Mouse (Mus musculus) hindbrain, postnatal 0 days (tissue): ENCODE measurements around the gene Ltb4r1. TPM values are rescaled to one million over a fixed set of nuclear protein-coding genes. Genes with fewer than 3 reads are reported as not detected.
"Not testable (repeated sequence)": the region's sequence is repeated elsewhere in the genome, so short reads cannot be mapped to it uniquely, and the experiment has no call there.

Experiments used
- ATAC-seq: fragments of 200-750 bp; cut with Nextera tagmentation; 2 replicates; pipeline ENCODE4 v1.8.0; 2017; ENCODE audit warnings: mild to moderate bottlenecking, moderate TSS enrichment, moderate library complexity
- DNase-seq: peaks from one replicate; pipeline ENCODE4 v3.0.0-alpha.2; 2015; ENCODE audit warnings: low spot score
- H3K27ac ChIP-seq: fragments of 300-500 bp; sonication (generic); 2 replicates; pipeline ENCODE4 v1.5.1; 2014; ENCODE audit warnings: mild to moderate bottlenecking
- H3K27me3 ChIP-seq: fragments of 300-500 bp; sonication (generic); 2 replicates; pipeline ENCODE4 v1.6.1; 2014; ENCODE audit warnings: low read length, mixed read lengths; ENCODE audit not compliant: insufficient read depth
- H3K36me3 ChIP-seq: fragments of 300-500 bp; sonication (generic); 2 replicates; pipeline ENCODE4 v1.6.1; 2014; ENCODE audit warnings: low read length, mixed read lengths; ENCODE audit not compliant: insufficient read depth
- H3K4me1 ChIP-seq: fragments of 300-500 bp; sonication (generic); 2 replicates; pipeline ENCODE4 v1.6.1; 2014; ENCODE audit warnings: antibody characterized with exemption, low read length, mixed read lengths; ENCODE audit not compliant: insufficient read depth
- H3K4me2 ChIP-seq: fragments of 300-500 bp; sonication (generic); 2 replicates; pipeline ENCODE4 v1.6.1; 2014; ENCODE audit warnings: low read depth, mild to moderate bottlenecking, low read length, moderate library complexity, mixed read lengths
- H3K4me3 ChIP-seq: fragments of 300-500 bp; sonication (generic); 2 replicates; pipeline ENCODE4 v1.5.1; 2014; ENCODE audit warnings: low read length
- H3K9ac ChIP-seq: fragments of 300-500 bp; sonication (generic); replicated peaks from 2 replicates; pipeline ENCODE4 v1.6.1; 2014; ENCODE audit warnings: mild to moderate bottlenecking, low read length, moderate library complexity, mixed read lengths
- H3K9me3 ChIP-seq: fragments of 300-500 bp; sonication (generic); 2 replicates; pipeline ENCODE4 v1.6.1; 2016; ENCODE audit warnings: low read length, mixed read lengths
- CTCF ChIP-seq: IDR thresholded peaks from 2 replicates; pipeline ENCODE4 v1.5.1; 2016; ENCODE audit warnings: antibody characterized with exemption, control low read depth, low read depth
- WGBS: fragments of 180-500 bp; shearing (Covaris S2); extraction: QIAGEN DNeasy Blood & Tissue Kit; methylation state at CpG from one replicate; pipeline ENCODE4 v1.1.7; 2014; 5-methylcytosine and 5-hydroxymethylcytosine counted together
- polyA plus RNA-seq: library from polyadenylated mRNA; unstranded; fragments of >200 nt; fragmentation: Nextera tagmentation; extraction: Ambion mirVana; gene quantifications from 2 replicates; pipeline ENCODE4 v1.2.1, GENCODE M21; 2015
- total RNA-seq: library from RNA; depleted of rRNA; stranded (reverse); fragments of >200 nt; gene quantifications from 2 replicates; pipeline ENCODE4 v1.2.3, GENCODE M21; 2014

Gene Ltb4r1
- total and polyA plus RNA-seq, 2 experiments from 2014 or later: 0.52 to 0.64 TPM

DNA sequence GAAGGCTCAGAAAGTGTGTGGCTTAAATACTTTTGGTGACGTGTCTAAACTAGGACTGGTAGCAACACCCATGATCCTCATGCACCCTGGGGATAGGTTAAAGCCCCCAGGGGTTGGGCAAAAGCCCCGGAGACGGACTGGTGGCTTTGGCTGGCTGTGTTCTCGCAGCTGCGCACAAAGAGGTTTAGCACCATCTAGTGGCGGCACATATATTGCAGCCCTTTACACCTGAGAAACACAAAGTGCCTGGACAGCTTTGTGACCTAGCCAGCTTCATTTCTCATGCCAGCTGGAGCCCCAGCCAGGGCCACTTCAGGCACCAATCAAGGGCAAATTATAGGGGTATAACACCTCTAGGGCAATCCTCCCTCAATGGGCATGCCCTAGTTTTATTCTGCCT, 5.6 kb upstream of the Ltb4r1 start:
- peak; percentile 84 for TF ChIP-seq CTCF

GRCm38 (mm10) chr14:55761163-55761562, 4.6 kb upstream of the Ltb4r1 start, which contains the start of gene Ltb4r2:
Gene Ltb4r2, plus strand, starts transcription at chr14:55761428.
- Histone ChIP-seq H3K4me1 (peaks cover 7% of the 10 kb centered on the region; the same call in 1 of the 2 replicates), H3K36me3 (no peaks in the 10 kb centered on the region), H3K9ac (peak within 1 kb of the TSS; percentile 65), H3K27me3 (peaks cover 6% of the 10 kb centered on the region), H3K4me3 (peak within 1 kb of the TSS; percentile 47), H3K9me3 (no peaks in the 10 kb centered on the region), H3K27ac (peak within 1 kb of the TSS; percentile 65), H3K4me2 (peak within 1 kb of the TSS; percentile 86)
- WGBS: 82% methylated on average over 6 of the region's 6 CpGs
- no peak for DNase-seq
- no peak for TF ChIP-seq CTCF
- no peak for ATAC-seq

More for the DNA sequence above, 5.6 kb upstream of the Ltb4r1 start:
- not testable (repeated sequence) for H3K4me3 ChIP-seq, H3K36me3 ChIP-seq, H3K4me1 ChIP-seq, H3K27ac ChIP-seq, H3K27me3 ChIP-seq, H3K9ac ChIP-seq, H3K9me3 ChIP-seq
- peak; percentile 6; the same call in 1 of the 2 replicates for ATAC-seq
- peak overlapping the region; percentile 37 for H3K4me2 ChIP-seq
- DNase-seq: peak; percentile 86
- 6% methylated on average over 6 of the region's 6 CpGs for WGBS

GRCm38 (mm10) chr14:55762001-55762821, 3.6 kb upstream of the Ltb4r1 start:
- Histone ChIP-seq H3K27me3 (peaks cover 6% of the 10 kb centered on the region), H3K9ac (peak overlapping the region; percentile 65), H3K27ac (peak overlapping the region; percentile 65), H3K4me1 (peaks cover 7% of the 10 kb centered on the region; the same call in 1 of the 2 replicates), H3K4me3 (peak overlapping the region; percentile 47), H3K36me3 (no peaks in the 10 kb centered on the region), H3K4me2 (peak overlapping the region; percentile 86), H3K9me3 (no peaks in the 10 kb centered on the region)
- peak; percentile 16; the same call in 1 of the 2 replicates for TF ChIP-seq CTCF
- ATAC-seq (peak; percentile 75), DNase-seq (peak; percentile 66)
- WGBS: 1% methylated on average over 74 of the region's 77 CpGs

- whole genome bisulfite sequencing: 64% methylated on average over 7 of the region's 7 CpGs
- Histone ChIP-seq H3K4me3 (no peak overlapping the region), H3K4me2 (peak overlapping the region; percentile 86; the same call in 1 of the 2 replicates), H3K9me3 (no peaks in the 10 kb centered on the region), H3K27me3 (peaks cover 6% of the 10 kb centered on the region), H3K4me1 (peaks cover 10% of the 10 kb centered on the region; the same call in 1 of the 2 replicates), H3K27ac (no peak overlapping the region), H3K9ac (no peak overlapping the region), H3K36me3 (no peaks in the 10 kb centered on the region)
- no peak for TF ChIP-seq CTCF
- ATAC-seq (no peak), DNase-seq (no peak)
These were observed 2.6 kb upstream of the Ltb4r1 start for GRCm38 (mm10) chr14:55763166-55763565.

GRCm38 (mm10) chr14:55767519-55768414, 2.0 kb downstream of the Ltb4r1 start:
- Histone ChIP-seq H3K4me2 (peak overlapping the region; percentile 64), H3K9me3 (no peaks in the 10 kb centered on the region), H3K36me3 (no peaks in the 10 kb centered on the region), H3K27ac (0 out of 2 replicates have a peak overlapping the region, but pooled peaks have one; percentile 26), H3K9ac (peak overlapping the region; percentile 48), H3K4me3 (peak overlapping the region; percentile 35), H3K4me1 (peaks cover 5% of the 10 kb centered on the region; the same call in 1 of the 2 replicates), H3K27me3 (peaks cover 16% of the 10 kb centered on the region)
- 13% methylated on average over 52 of the region's 52 CpGs for WGBS
- peak; percentile 74 for DNase-seq
- ATAC-seq: peak; percentile 80
- peak; percentile 69 for TF ChIP-seq CTCF

DNA sequence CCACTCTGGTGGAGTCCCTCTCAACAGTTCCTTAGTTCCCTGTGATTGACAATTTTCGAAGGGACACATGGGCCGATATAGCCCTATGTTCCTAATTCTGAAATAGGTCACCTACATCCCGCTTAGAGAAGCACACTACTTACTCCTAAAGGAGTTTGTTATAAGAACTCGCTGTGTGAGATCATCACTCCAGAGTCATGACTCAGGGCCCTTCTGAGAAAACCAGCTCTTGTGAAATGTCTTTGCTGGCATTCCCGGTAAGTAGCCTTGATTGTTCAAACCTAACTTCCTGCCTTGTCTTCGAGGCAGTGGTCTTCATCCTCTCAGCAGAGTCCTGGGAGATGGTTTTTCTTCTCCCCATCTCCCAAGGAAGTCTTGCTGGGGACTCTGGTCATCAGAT, 2.8 kb downstream of the Ltb4r1 start:
- Histone ChIP-seq H3K36me3 (no peaks in the 10 kb centered on the region), H3K9me3 (no peaks in the 10 kb centered on the region), H3K27ac (no peak overlapping the region), H3K27me3 (peaks cover 16% of the 10 kb centered on the region; the same call in 1 of the 2 replicates), H3K9ac (no peak overlapping the region), H3K4me2 (no peak overlapping the region; the same call in 1 of the 2 replicates), H3K4me3 (no peak overlapping the region), H3K4me1 (peaks cover 3% of the 10 kb centered on the region; the same call in 1 of the 2 replicates)
- 88% methylated on average over 6 of the region's 6 CpGs for WGBS
- ATAC-seq: no peak
- DNase-seq: no peak
- no peak for TF ChIP-seq CTCF
